Mouse (Mus musculus): ENCODE results near the gene Stradb. TPM values are rescaled to one million over a fixed set of nuclear protein-coding genes. Genes with fewer than 3 reads are reported as not detected.

Stradb gene
- total RNA-seq, 1 experiment from 2014 or later, result 15.0 TPM

Other genes starting within 250 kb of the Stradb start
- gene Casp8, start 178.1 kb upstream of the Stradb start, total RNA-seq (2017), result 145 and 152 TPM in 2 replicates
- 33.5 and 35.1 TPM in 2 replicates for gene Trak2, start 92 bp upstream of the Stradb start, total RNA-seq (2017)
- not detected in 2 replicates for gene C2cd6, start 121.4 kb downstream of the Stradb start, total RNA-seq (2017)
- 15.6 and 24.7 TPM in 2 replicates for gene Tmem237, start 146.9 kb downstream of the Stradb start, total RNA-seq (2017)
- gene Mpp4, start 189.9 kb downstream of the Stradb start, total RNA-seq (2017), result 2.0 and 2.5 TPM in 2 replicates